Comparison of ENCODE assay signal across 8 mouse cellular contexts in genomic region chr10:44005677-44006641, GRCm38 (mm10).
DNase-seq lines count a peak whose midpoint lies in the region; ATAC-seq and TF ChIP-seq lines count a peak whose summit lies in the region.

No protein-coding gene starts in this region.

- no peaks in the 10 kb centered on the region for H3K9me3 ChIP-seq in limb, embryonic 10.5 days (replicated peaks)
- H3K9me3 ChIP-seq in midbrain, embryonic 13.5 days, result no peaks in the 10 kb centered on the region

- intact Hi-C loops in heart, postnatal 10 days (cut with DNase I), result no loop called here

- H3K9ac ChIP-seq in midbrain, embryonic 13.5 days (replicated peaks), result peak overlapping the region; percentile 49; the same call in 1 of the 2 replicates

- no peaks in the 10 kb centered on the region for H3K36me3 ChIP-seq in limb, embryonic 10.5 days
- H3K36me3 ChIP-seq in midbrain, embryonic 13.5 days, result no peaks in the 10 kb centered on the region

- H3K4me3 ChIP-seq in cerebellum, adult 2 months (replicated peaks; ENCODE audit: insufficient read depth, low read depth, low read length), result no peak overlapping the region
- peak overlapping the region; percentile 56 for H3K4me3 ChIP-seq in limb, embryonic 10.5 days
- H3K4me3 ChIP-seq in midbrain, embryonic 13.5 days (replicated peaks), result peak overlapping the region; percentile 36

- H3K4me1 ChIP-seq in cerebellum, adult 2 months (ENCODE audit: control insufficient read depth, insufficient read depth, low read length), result no peaks in the 10 kb centered on the region
- peaks cover 35% of the 10 kb centered on the region for H3K4me1 ChIP-seq in limb, embryonic 10.5 days
- peaks cover 36% of the 10 kb centered on the region for H3K4me1 ChIP-seq in midbrain, embryonic 13.5 days (replicated peaks)

- DNase-seq in cerebellum, postnatal 10 days, result peak; percentile 36 to 39
- no peak for DNase-seq in cerebellum, adult 2 months
- peak; percentile 10 to 26 for DNase-seq in heart, postnatal 10 days
- DNase-seq in limb, embryonic 10.5 days (ENCODE audit: low spot score), result peak; percentile 72
- DNase-seq in thymus, postnatal 36 days, result peak; percentile 28 to 41
- no peak for DNase-seq in cerebellum, postnatal 36 days

- no peak for TF ChIP-seq CTCF in cerebellum, adult 2 months (IDR thresholded peaks at IDR 0.05; ENCODE audit: borderline replicate concordance, insufficient read depth, low read depth, low read length)

- ATAC-seq in common myeloid progenitor, adult 5-6 weeks (replicated peaks; ENCODE audit: low read depth, poor library complexity, severe bottlenecking), result 0 out of 2 replicates have a peak, but pooled peaks have one; percentile 12
- ATAC-seq in midbrain, embryonic 13.5 days, result peak; percentile 62

- no peak for TF ChIP-seq POLR2A in cerebellum, adult 2 months (IDR thresholded peaks at IDR 0.05; ENCODE audit: borderline replicate concordance, insufficient read depth, low read length)

- peak overlapping the region; percentile 60 for H3K4me2 ChIP-seq in midbrain, embryonic 13.5 days (replicated peaks)

- H3K27me3 ChIP-seq in cerebellum, adult 2 months (ENCODE audit: control insufficient read depth, insufficient read depth, low read length), result peaks cover 12% of the 10 kb centered on the region; the same call in 1 of the 2 replicates
- H3K27me3 ChIP-seq in limb, embryonic 10.5 days (ENCODE audit: low read depth, poor library complexity, severe bottlenecking), result peaks cover 85% of the 10 kb centered on the region
- peaks cover 83% of the 10 kb centered on the region for H3K27me3 ChIP-seq in midbrain, embryonic 13.5 days

- WGBS in cerebellum, adult 2 months, result 5% methylated on average over 40 of the region's 40 CpGs
- WGBS in limb, embryonic 10.5 days, result 1% methylated on average over 40 of the region's 40 CpGs
- WGBS in midbrain, embryonic 13.5 days, result under 1% methylated on average over 40 of the region's 40 CpGs

- H3K27ac ChIP-seq in cerebellum, adult 2 months (ENCODE audit: insufficient read depth, low read length), result no peak overlapping the region
- H3K27ac ChIP-seq in limb, embryonic 10.5 days, result peak overlapping the region; percentile 64; the same call in 1 of the 2 replicates
- no peak overlapping the region for H3K27ac ChIP-seq in midbrain, embryonic 13.5 days

Comparison
In these comparisons a context has a peak if more than half of its experiments do, and no peak if none do; other contexts are left out.
1. DNase-seq: peak in cerebellum, postnatal 10 days (2 of 2), heart, postnatal 10 days (2 of 2), limb, embryonic 10.5 days (single experiment) and thymus, postnatal 36 days (2 of 2); none in cerebellum, adult 2 months (0 of 2) and cerebellum, postnatal 36 days (0 of 2).